In genomic region chr10:59487351-59487750, GRCm38 (mm10) we compare ENCODE assay signal across 19 mouse cellular contexts. TPM values are rescaled to one million over a fixed set of nuclear protein-coding genes. Genes with fewer than 3 reads are reported as not detected.
"Had no signal": no experiment of that assay in that cellular context is flagged by ENCODE, and none has a peak within 500 bp of the region (broad histone marks: within the 10 kb centered on the region; RNA-seq: fewer than 3 reads in every experiment).

No protein-coding gene starts in this region.

- H3K4me1 ChIP-seq: liver, embryonic 15.5 days; lung, embryonic 15.5 days; midbrain, embryonic 12.5 days; stomach, embryonic 15.5 days had no signal

- H3K27ac ChIP-seq: liver, embryonic 15.5 days; lung, embryonic 15.5 days; macrophage; midbrain, embryonic 12.5 days; neural tube, embryonic 12.5 days; stomach, embryonic 15.5 days; stomach, postnatal 0 days had no signal

- H3K27me3 ChIP-seq: liver, embryonic 15.5 days; lung, embryonic 15.5 days; megakaryocyte, embryonic 14.5 days; midbrain, embryonic 12.5 days; neural tube, embryonic 12.5 days; stomach, embryonic 15.5 days had no signal

- H3K36me3 ChIP-seq: liver, embryonic 15.5 days; midbrain, embryonic 12.5 days; neural tube, embryonic 12.5 days had no signal

- ATAC-seq: liver, postnatal 0 days; lung, postnatal 0 days had no signal

- H3K9ac ChIP-seq: liver, embryonic 15.5 days; liver, postnatal 0 days; lung, embryonic 15.5 days; midbrain, embryonic 12.5 days; neural tube, embryonic 12.5 days; stomach, embryonic 15.5 days had no signal

- DNase-seq: liver, postnatal 0 days; lung, adult 2 months; lung, postnatal 14 days; lung, postnatal 36 days; midbrain, embryonic 14.5 days; right cerebral cortex, postnatal 14 days; thymus, adult 2 months; thymus, postnatal 25 days; thymus, postnatal 4 days had no signal

- H3K4me2 ChIP-seq: liver, embryonic 15.5 days; lung, embryonic 15.5 days; midbrain, embryonic 12.5 days; neural tube, embryonic 12.5 days; stomach, embryonic 15.5 days had no signal

- H3K9me3 ChIP-seq: liver, embryonic 15.5 days; lung, embryonic 15.5 days; stomach, embryonic 15.5 days had no signal

- H3K4me3 ChIP-seq: liver, embryonic 15.5 days; lung, embryonic 15.5 days; megakaryocyte, embryonic 14.5 days; midbrain, embryonic 12.5 days; neural tube, embryonic 12.5 days; stomach, embryonic 15.5 days had no signal

RNA-seq across cellular contexts. Expression of gene Oit3, which starts 45.8 kb away (rescaled TPM):
- polyA plus RNA-seq: neural tube, embryonic 14.5 days had no signal
